Mouse (Mus musculus): Measurements from ENCODE around the gene Oxsr1. TPM values are rescaled to one million over a fixed set of nuclear protein-coding genes. Genes with fewer than 3 reads are reported as not detected.
"Not testable (repeated sequence)": the region's sequence is repeated elsewhere in the genome, so short reads cannot be mapped to it uniquely, and the experiment has no call there.

Oxsr1 gene
- total RNA-seq (2021), result 10 to 100 TPM; 37.6 to 37.9 TPM

GRCm38 (mm10) chr9:119322289-119323259 is at the start of gene Oxsr1:
TSS of gene Oxsr1 (minus strand) at chr9:119322427.
- intact Hi-C loops (cut with DNase I), result loop anchor here (2.0 kb wide), 1 partner anchor 18 kb away; the partner anchor contains the start of gene Myd88
- DNase-seq, result peak; percentile 100

GRCm38 (mm10) chr9:119371251-119371650 is 49.0 kb upstream of the Oxsr1 start:
- intact Hi-C loops (cut with DNase I), result no loop called here
- no peak for DNase-seq

- DNase-seq; intact Hi-C loops (cut with DNase I): not testable (repeated sequence)
Observed at GRCm38 (mm10) chr9:119370770-119371169, 48.5 kb upstream of the Oxsr1 start.

GRCm38 (mm10) chr9:119368367-119368766 is 46.1 kb upstream of the Oxsr1 start:
- intact Hi-C loops (cut with DNase I), result no loop called here
- no peak for DNase-seq

GRCm38 (mm10) chr9:119365284-119365683 is 43.1 kb upstream of the Oxsr1 start, which contains the start of gene Slc22a14:
TSS of gene Slc22a14 (minus strand) at chr9:119365553.
- DNase-seq, result peak; percentile 24 to 30
- intact Hi-C loops (cut with DNase I), result no loop called here

GRCm38 (mm10) chr9:119363229-119363628 is 41.0 kb upstream of the Oxsr1 start:
- no peak for DNase-seq
- intact Hi-C loops (cut with DNase I), result no loop called here

GRCm38 (mm10) chr9:119361416-119361815 is 39.2 kb upstream of the Oxsr1 start:
- intact Hi-C loops (cut with DNase I), result no loop called here
- no peak for DNase-seq

GRCm38 (mm10) chr9:119358058-119358429 is 35.8 kb upstream of the Oxsr1 start:
- no peak for DNase-seq
- intact Hi-C loops (cut with DNase I), result no loop called here

GRCm38 (mm10) chr9:119357331-119358057 is 35.3 kb upstream of the Oxsr1 start, which contains the start of gene Xylb:
TSS of gene Xylb (plus strand) at chr9:119357381.
- intact Hi-C loops (cut with DNase I), result loop anchor here (1.0 kb wide), 1 partner anchor 73 kb away; no protein-coding TSS in a partner anchor

GRCm38 (mm10) chr9:119355943-119356342 is 33.7 kb upstream of the Oxsr1 start:
- intact Hi-C loops (cut with DNase I), result no loop called here
- no peak for DNase-seq

More at GRCm38 (mm10) chr9:119357331-119358057, 35.3 kb upstream of the Oxsr1 start, which contains the start of gene Xylb:
- DNase-seq, result peak; percentile 92 to 95

- no peak for DNase-seq
- intact Hi-C loops (cut with DNase I), result loop anchor here (2.0 to 5.0 kb wide), 3 partner anchors 77 to 247 kb away; partner anchors contain the start of gene Acaa1b
Observed at GRCm38 (mm10) chr9:119353926-119354325, 31.7 kb upstream of the Oxsr1 start.

- intact Hi-C loops (cut with DNase I), result loop anchor here (2.0 to 5.0 kb wide), 3 partner anchors 75 to 245 kb away; partner anchors contain the start of gene Acaa1b
- DNase-seq, result peak; percentile 73 to 90
Observed at GRCm38 (mm10) chr9:119352060-119352459, 29.8 kb upstream of the Oxsr1 start.

GRCm38 (mm10) chr9:119350947-119351705 is 28.9 kb upstream of the Oxsr1 start:
- DNase-seq, result no peak
- intact Hi-C loops (cut with DNase I), result loop anchor here (5.0 kb wide), 2 partner anchors 74 to 244 kb away; no protein-coding TSS in a partner anchor

- intact Hi-C loops (cut with DNase I), result loop anchor here (5.0 kb wide), 2 partner anchors 73 to 243 kb away; no protein-coding TSS in a partner anchor
Observed at GRCm38 (mm10) chr9:119350531-119350930, 28.3 kb upstream of the Oxsr1 start.

GRCm38 (mm10) chr9:119346376-119346775 is 24.1 kb upstream of the Oxsr1 start:
- intact Hi-C loops (cut with DNase I), result no loop called here
- DNase-seq, result no peak

More at GRCm38 (mm10) chr9:119350531-119350930, 28.3 kb upstream of the Oxsr1 start:
- DNase-seq, result no peak

- no peak for DNase-seq
- intact Hi-C loops (cut with DNase I), result no loop called here
Observed at GRCm38 (mm10) chr9:119342728-119343127, 20.5 kb upstream of the Oxsr1 start.

GRCm38 (mm10) chr9:119340909-119341816 is 18.9 kb upstream of the Oxsr1 start, which contains the start of gene Myd88:
TSS of gene Myd88 (minus strand) at chr9:119341411.
- intact Hi-C loops (cut with DNase I), result loop anchor here (2.0 kb wide), 1 partner anchor 18 kb away; the partner anchor contains the start of gene Oxsr1
- DNase-seq, result peak; percentile 96 to 97

- intact Hi-C loops (cut with DNase I), result loop anchor here (2.0 kb wide), 1 partner anchor 17 kb away; the partner anchor contains the start of gene Oxsr1
- DNase-seq, result no peak
Observed at GRCm38 (mm10) chr9:119340212-119340580, 18.0 kb upstream of the Oxsr1 start.
